Mouse (Mus musculus): ENCODE results near the gene Dpy19l1.

Dpy19l1 gene

GRCm38 (mm10) chr9:24379321-24379720 lies 123.6 kb downstream of the Dpy19l1 start:
- Histone ChIP-seq H3K27me3 (ENCODE audit: insufficient read depth, low read length) (no peaks in the 10 kb centered on the region), H3K36me3 (ENCODE audit: insufficient read depth, low read length) (no peaks in the 10 kb centered on the region), H3K4me1 (replicated peaks; ENCODE audit: low read depth, low read length) (no peaks in the 10 kb centered on the region), H3K9me3 (ENCODE audit: low read length) (no peaks in the 10 kb centered on the region), H3K4me3 (replicated peaks; ENCODE audit: low read length) (no peak overlapping the region)
- TF ChIP-seq CTCF (conservative IDR thresholded peaks at IDR 0.05; ENCODE audit: low read length) (no peak), POU5F1 (IDR thresholded peaks at IDR 0.05; ENCODE audit: borderline replicate concordance, low read length) (no peak), NANOG (IDR thresholded peaks at IDR 0.05; ENCODE audit: borderline replicate concordance, low read length) (no peak)

GRCm38 (mm10) chr9:24378848-24379247 lies 124.1 kb downstream of the Dpy19l1 start:
- Histone ChIP-seq H3K9me3 (ENCODE audit: low read length) (no peaks in the 10 kb centered on the region), H3K4me1 (replicated peaks; ENCODE audit: low read depth, low read length) (no peaks in the 10 kb centered on the region), H3K4me3 (replicated peaks; ENCODE audit: low read length) (no peak overlapping the region), H3K36me3 (ENCODE audit: insufficient read depth, low read length) (no peaks in the 10 kb centered on the region), H3K27me3 (ENCODE audit: insufficient read depth, low read length) (no peaks in the 10 kb centered on the region)
- TF ChIP-seq POU5F1 (IDR thresholded peaks at IDR 0.05; ENCODE audit: borderline replicate concordance, low read length): no peak
- TF ChIP-seq NANOG (IDR thresholded peaks at IDR 0.05; ENCODE audit: borderline replicate concordance, low read length): no peak
- TF ChIP-seq CTCF (conservative IDR thresholded peaks at IDR 0.05; ENCODE audit: low read length): no peak
